Mouse (Mus musculus): ENCODE measurements around the gene Ttc39d.
"Not testable (repeated sequence)": the region's sequence is repeated elsewhere in the genome, so short reads cannot be mapped to it uniquely, and the experiment has no call there.

Gene Ttc39d

GRCm38 (mm10) chr17:80206671-80207581 lies at the start of gene Ttc39d, which contains the start of gene Srsf7:
TSS of gene Ttc39d (plus strand) at chr17:80207460.
TSS of gene Srsf7 (minus strand) at chr17:80207307.
- DNase-seq (ENCODE audit: low read depth, low spot score), result peak; percentile 99

DNA sequence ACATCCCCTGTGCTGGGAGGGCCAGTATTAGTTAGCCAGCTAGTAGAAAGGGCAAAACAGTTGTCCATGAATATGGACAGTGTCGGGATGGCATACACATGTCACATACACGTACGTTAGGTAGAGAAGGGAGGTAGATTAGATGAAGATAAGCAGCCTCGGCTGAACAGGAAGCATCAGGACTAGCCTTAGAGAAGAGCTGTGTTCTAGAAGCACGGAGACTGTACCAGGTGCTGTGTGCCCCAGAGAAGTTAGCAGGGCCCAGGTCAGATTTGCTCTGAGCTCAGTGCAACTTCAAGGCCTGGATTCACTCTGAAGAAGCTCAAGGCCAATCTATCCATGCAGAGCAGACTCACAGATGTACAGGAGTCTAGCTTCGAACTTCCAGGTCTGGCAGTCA lies 49.8 kb upstream of the Ttc39d start:
- DNase-seq (ENCODE audit: low read depth, low spot score), result no peak

DNA sequence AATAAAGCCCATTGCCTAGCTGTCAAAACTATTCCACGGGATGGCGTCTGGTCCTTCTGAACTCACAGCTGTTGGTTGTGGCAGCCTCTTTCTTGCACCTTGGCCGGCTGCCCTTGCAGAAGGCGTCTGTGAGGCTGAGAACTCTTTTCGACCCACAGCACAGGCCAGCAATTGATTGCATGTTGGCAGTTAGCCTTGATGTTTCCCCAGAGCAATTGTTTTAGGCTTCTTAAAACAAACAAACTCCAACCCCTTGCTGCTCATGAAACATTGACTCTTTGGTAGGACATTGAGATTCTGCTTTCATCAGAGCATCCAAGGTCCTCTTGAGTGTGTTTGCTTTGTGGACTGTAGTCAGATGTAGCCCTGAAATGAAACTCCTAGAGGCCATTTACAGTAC lies 46.8 kb upstream of the Ttc39d start:
- DNase-seq (ENCODE audit: low read depth, low spot score), result no peak

DNA sequence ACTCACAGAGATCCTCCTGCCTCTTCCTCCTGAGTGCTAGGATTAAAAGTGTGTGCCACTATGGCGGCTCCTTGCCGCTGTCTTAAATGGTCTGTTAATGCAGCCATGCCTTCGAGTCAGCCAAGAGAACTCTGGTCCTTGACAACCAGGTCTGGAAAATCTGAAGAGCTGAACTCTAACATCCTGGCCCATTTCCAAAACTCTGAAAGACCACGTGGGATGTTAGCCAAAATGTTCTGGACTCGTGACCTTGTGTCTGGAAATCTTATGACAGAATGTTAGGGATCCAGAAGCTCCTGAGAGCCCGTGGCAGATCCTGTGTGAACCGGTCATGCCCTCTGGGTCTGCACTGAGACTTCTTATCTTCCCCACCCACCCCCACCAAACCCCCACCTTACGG lies 43.3 kb upstream of the Ttc39d start:
- DNase-seq (ENCODE audit: low read depth, low spot score), result no peak

- DNase-seq (ENCODE audit: low read depth, low spot score), result no peak
Observed at GRCm38 (mm10) chr17:80165741-80166140, 41.5 kb upstream of the Ttc39d start.

- DNase-seq (ENCODE audit: low read depth, low spot score), result no peak
Observed at GRCm38 (mm10) chr17:80166346-80166745, 40.9 kb upstream of the Ttc39d start.

GRCm38 (mm10) chr17:80167436-80167835 lies 39.8 kb upstream of the Ttc39d start:
- DNase-seq (ENCODE audit: low read depth, low spot score), result no peak

DNA sequence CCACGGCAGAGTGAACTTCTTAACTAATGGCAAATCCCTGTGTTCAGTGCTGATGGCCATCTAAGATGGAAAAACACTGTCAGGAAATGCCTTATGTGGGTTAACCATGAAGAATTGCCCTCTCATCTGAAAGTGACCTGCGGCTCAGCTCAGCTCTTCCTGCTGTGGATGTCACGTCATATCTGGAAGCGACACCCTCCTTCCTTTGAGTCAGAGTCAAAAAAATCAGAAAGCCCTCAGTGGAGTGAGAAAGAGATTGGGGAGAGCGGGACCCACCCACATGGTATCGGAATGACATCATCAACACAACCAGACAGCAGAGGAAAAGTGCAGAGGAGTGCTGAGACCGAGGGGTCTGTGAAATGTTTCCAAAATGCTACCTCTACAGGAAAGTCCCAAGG lies 39.4 kb upstream of the Ttc39d start:
- no peak for DNase-seq (ENCODE audit: low read depth, low spot score)

GRCm38 (mm10) chr17:80168425-80169182 lies 38.7 kb upstream of the Ttc39d start:
- peak; percentile 82 for DNase-seq (ENCODE audit: low read depth, low spot score)

GRCm38 (mm10) chr17:80169792-80170191 lies 37.5 kb upstream of the Ttc39d start:
- DNase-seq (ENCODE audit: low read depth, low spot score), result no peak

GRCm38 (mm10) chr17:80170951-80171350 lies 36.3 kb upstream of the Ttc39d start:
- DNase-seq (ENCODE audit: low read depth, low spot score), result no peak

GRCm38 (mm10) chr17:80171948-80172347 lies 35.3 kb upstream of the Ttc39d start:
- no peak for DNase-seq (ENCODE audit: low read depth, low spot score)

DNA sequence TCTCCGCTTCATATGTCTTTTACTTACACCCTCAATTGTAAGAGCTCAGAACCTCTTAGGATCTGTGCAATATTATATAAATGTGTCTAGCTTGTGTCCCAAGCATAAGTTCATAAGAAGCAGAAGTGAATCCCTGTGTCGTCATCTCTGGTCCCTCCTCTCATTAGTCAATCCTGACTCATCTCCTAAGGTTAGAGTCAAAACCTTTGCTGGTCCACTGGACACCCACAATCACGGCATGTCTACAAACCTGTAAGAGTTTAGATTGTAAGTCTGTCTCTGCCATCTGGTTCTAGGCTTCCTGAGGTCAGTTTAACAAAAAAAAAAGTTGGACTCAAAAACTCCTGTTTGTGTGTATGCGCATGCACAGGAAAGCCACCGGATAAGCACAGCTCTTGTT lies 34.5 kb upstream of the Ttc39d start:
- no peak for DNase-seq (ENCODE audit: low read depth, low spot score)

GRCm38 (mm10) chr17:80173708-80174107 lies 33.6 kb upstream of the Ttc39d start:
- DNase-seq (ENCODE audit: low read depth, low spot score), result no peak

- no peak for DNase-seq (ENCODE audit: low read depth, low spot score)
Observed at GRCm38 (mm10) chr17:80174146-80174545, 33.1 kb upstream of the Ttc39d start.

DNA sequence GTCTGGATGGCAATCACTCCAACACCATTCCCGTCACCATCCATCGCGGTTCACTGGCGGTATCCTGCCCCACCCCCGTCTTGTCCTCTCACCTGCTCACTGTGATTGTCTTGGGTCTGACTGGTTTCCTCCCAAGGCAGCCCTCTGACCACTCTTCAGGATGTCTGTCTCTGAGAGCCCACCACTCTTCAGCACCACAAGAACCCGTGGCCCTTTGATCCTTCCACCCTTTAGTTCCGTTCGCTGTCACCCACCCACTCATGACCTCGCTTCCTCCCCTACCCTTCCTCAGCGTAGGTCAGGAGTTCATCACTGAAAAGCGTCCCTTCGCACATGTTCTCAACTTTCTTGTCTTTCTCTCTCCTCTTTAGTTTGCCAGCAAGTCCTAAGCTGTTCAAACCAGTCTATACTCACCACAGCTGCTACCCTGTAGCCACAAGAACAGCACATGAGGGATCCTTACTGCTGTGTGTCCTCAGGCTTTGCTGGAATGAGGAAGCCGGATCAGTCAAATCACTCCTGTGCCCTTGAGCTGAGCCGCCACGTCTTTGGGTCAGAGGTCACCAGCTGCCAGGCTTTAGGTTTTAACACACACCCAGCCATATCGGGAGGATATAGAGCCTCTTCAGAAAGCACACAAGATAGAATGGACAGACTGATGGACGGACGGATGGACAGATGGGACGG lies 32.4 kb upstream of the Ttc39d start:
- DNase-seq (ENCODE audit: low read depth, low spot score), result peak; percentile 63

DNA sequence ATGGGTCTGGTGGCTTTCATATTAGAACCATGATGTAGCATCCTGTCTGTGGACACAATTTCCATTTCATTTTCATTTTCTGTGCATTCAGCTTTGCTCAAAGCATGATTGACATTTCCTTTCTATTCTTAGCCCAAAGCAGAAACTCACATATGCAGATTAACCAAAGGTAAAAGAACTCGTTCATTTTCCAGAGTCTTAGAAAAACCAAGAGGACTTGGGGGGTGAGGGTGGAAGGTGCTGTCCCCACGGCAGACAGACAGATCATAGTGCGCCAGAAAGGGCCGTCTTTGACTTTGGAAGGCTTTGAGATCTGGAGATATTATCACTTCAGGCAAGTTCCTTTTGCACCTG lies 31.9 kb upstream of the Ttc39d start:
- DNase-seq (ENCODE audit: low read depth, low spot score), result no peak

DNA sequence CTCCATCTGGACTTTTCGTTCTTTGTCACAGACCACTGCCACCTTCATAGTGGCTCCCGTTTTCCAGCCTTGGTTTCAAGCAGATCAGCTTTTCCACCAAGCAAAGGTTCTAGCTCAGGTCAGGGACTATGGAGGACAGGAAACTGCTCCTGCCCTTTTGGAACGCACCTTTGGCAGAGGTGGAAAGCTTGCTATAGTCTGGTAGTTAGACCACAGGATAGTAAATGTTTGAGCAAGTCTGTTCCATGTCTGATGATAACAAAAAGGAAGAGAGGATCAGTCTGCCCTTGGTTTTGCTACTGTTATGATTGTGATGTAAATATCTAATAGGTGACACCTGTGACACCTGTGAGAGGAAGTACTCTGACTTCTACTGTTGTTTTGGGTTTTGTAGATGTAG lies 31.3 kb upstream of the Ttc39d start:
- no peak for DNase-seq (ENCODE audit: low read depth, low spot score)

DNA sequence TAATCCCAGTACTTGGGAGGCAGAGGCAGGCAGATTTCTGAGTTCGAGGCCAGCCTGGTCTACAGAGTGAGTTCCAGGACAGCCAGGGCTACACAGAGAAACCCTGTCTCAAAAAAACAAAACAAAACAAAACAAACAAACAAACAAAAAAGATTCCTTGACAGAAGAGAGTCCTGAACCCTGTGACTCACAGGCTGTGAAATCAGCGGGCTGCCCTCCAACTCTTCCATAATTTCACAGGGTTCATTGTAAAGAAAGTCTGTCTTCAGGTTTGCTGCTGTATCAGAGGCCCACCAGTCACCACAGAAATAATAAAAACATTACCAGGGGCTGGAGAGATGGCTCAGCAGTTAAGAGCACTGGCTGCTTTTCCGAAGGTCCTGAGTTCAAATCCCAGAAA lies 28.4 kb upstream of the Ttc39d start:
- DNase-seq (ENCODE audit: low read depth, low spot score), result not testable (repeated sequence)

DNA sequence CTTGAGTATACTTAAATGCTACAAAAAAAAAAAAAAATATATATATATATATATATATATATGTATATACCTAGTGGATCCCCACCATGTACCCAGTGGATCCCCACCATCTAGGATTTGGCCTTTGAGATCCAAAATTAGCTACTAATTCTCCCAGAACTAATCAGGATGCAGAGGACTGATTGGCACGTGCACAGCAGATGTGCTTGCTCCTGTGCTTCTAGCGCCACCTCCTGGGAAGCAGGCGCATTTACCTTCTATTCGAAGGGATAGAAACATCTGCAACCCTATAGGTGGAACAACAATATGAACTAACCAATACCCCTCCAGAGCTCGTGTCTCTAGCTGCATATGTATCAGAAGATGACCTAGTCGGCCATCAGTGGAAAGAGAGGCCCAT lies 27.3 kb upstream of the Ttc39d start:
- DNase-seq (ENCODE audit: low read depth, low spot score), result peak; percentile 89

- DNase-seq (ENCODE audit: low read depth, low spot score), result no peak
Observed at GRCm38 (mm10) chr17:80180468-80180867, 26.8 kb upstream of the Ttc39d start.

DNA sequence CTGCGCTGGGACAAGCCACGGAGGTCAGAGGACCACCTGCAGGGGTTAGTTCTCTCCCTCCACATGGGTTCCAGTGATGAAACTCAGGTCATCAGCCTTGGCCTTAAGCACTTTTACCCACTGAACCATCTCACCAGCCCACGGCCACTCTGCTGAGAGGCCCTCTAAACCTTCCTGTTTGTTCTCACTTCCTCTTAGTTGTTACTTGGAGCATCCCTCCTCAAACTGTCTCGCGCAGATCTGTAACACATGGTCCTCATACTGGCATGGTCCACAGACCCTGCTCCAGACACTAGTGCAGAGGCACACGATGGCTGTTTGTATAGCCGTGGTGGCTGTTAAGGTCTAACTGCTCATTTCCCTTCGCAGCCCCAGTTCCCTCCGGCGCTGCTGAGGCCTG lies 23.6 kb upstream of the Ttc39d start:
- DNase-seq (ENCODE audit: low read depth, low spot score), result no peak
